Mouse (Mus musculus) T-cell, adult 2 months (primary cell): ENCODE results near the gene Fam205a3.
"Not testable (repeated sequence)": the region's sequence is repeated elsewhere in the genome, so short reads cannot be mapped to it uniquely, and the experiment has no call there.

ENCODE experiments used
- DNase-seq: peaks from one replicate; pipeline ENCODE4 v3.0.0; 2022; ENCODE audit warnings: low spot score

Gene Fam205a3

GRCm38 (mm10) chr4:42318034-42318433, at the start of gene Fam205a3:
Fam205a3 (plus strand) TSS chr4:42318334.
- not testable (repeated sequence) for DNase-seq

GRCm38 (mm10) chr4:42293967-42294366, 24.2 kb upstream of the Fam205a3 start, which contains the start of gene Gm21953:
Gm21953 (plus strand) TSS chr4:42294267.
- not testable (repeated sequence) for DNase-seq
